Mouse (Mus musculus) CH12.LX (cell line): ENCODE results near the gene Socs5. TPM values are rescaled to one million over a fixed set of nuclear protein-coding genes. Genes with fewer than 3 reads are reported as not detected.

Experiments
- DNase-seq: peaks from one replicate; pipeline ENCODE4 v3.0.0-alpha.2; 2013; ENCODE audit errors: extremely low read depth
- H3K27ac ChIP-seq: 2 replicates; pipeline ENCODE4 v1.5.1; 2012; ENCODE audit warnings: low read depth, mild to moderate bottlenecking, control low read depth, moderate library complexity; ENCODE audit not compliant: insufficient read depth
- H3K27me3 ChIP-seq: replicated peaks from 2 replicates; pipeline ENCODE3; 2012; ENCODE audit warnings: inconsistent platforms
- H3K36me3 ChIP-seq, 2 experiments: replicated peaks in 1 of 2; 2 replicates each; pipeline versions ENCODE3 to v1.6.1; 2012; ENCODE audit warnings: inconsistent platforms in 1 of 2, low read length in 1 of 2, mild to moderate bottlenecking in 1 of 2, mixed read lengths in 1 of 2, moderate library complexity in 1 of 2; ENCODE audit not compliant: control insufficient read depth in 1 of 2, insufficient read depth in 1 of 2
- H3K4me1 ChIP-seq, 2 experiments: 2 replicates each; pipeline ENCODE4 v1.6.1; 2012; ENCODE audit warnings: inconsistent platforms in 1 of 2, moderate library complexity in 1 of 2; ENCODE audit not compliant: insufficient read depth in 2 of 2, control insufficient read depth in 1 of 2
- H3K4me2 ChIP-seq: 2 replicates; pipeline ENCODE4 v1.6.1; 2012; ENCODE audit warnings: low read depth, mild to moderate bottlenecking, control low read depth; ENCODE audit not compliant: poor library complexity, insufficient read depth, severe bottlenecking
- H3K4me3 ChIP-seq, 3 experiments: fragments of 150-350 bp in 1 of 3; sonication (generic) in 1 of 3; replicated peaks in 1 of 3; 2 replicates each; pipeline versions ENCODE3 to v1.5.1; 2011 to 2012; ENCODE audit warnings: low read depth in 2 of 3, low read length in 2 of 3, mild to moderate bottlenecking in 2 of 3, moderate library complexity in 2 of 3, control low read depth in 1 of 3, improper control_type of control experiment in 1 of 3, inconsistent platforms in 1 of 3, mixed read lengths in 1 of 3; ENCODE audit not compliant: poor library complexity in 1 of 3
- H3K79me2 ChIP-seq: replicated peaks from 2 replicates; pipeline ENCODE4 v1.6.1; 2012; ENCODE audit warnings: mild to moderate bottlenecking, moderate library complexity; ENCODE audit not compliant: control insufficient read depth, poor library complexity, insufficient read depth, severe bottlenecking; ENCODE audit errors: extremely low read depth
- H3K9ac ChIP-seq: 2 replicates; pipeline ENCODE4 v1.6.1; 2012; ENCODE audit warnings: low read depth, mild to moderate bottlenecking, control low read depth, moderate library complexity; ENCODE audit not compliant: insufficient read depth
- H3K9me3 ChIP-seq: replicated peaks from 2 replicates; pipeline ENCODE3; 2012; ENCODE audit warnings: low read length, inconsistent platforms, mixed read lengths
- CTCF ChIP-seq, 2 experiments: IDR thresholded peaks in 1 of 2; conservative IDR thresholded peaks in 1 of 2; 2 replicates each; pipeline ENCODE4 v1.5.1; 2011 to 2012; ENCODE audit warnings: low read depth in 2 of 2, low read length in 2 of 2, improper control_type of control experiment in 1 of 2, inconsistent platforms in 1 of 2, mild to moderate bottlenecking in 1 of 2, moderate library complexity in 1 of 2
- ELF1 ChIP-seq: IDR thresholded peaks from 2 replicates; pipeline ENCODE4 v1.6.1; 2014; ENCODE audit warnings: low read depth, mild to moderate bottlenecking, inconsistent platforms, low read length, improper control_type of control experiment
- ETS1 ChIP-seq: conservative IDR thresholded peaks from 2 replicates; pipeline ENCODE4 v1.6.1; 2012; ENCODE audit warnings: low read depth, mild to moderate bottlenecking, inconsistent platforms, low read length, improper control_type of control experiment, moderate library complexity
- HCFC1 ChIP-seq: IDR thresholded peaks from 2 replicates; pipeline ENCODE4 v1.6.1; 2012; ENCODE audit warnings: low read depth, mild to moderate bottlenecking, inconsistent platforms, low read length, improper control_type of control experiment
- IRF4 ChIP-seq: IDR thresholded peaks from 2 replicates; pipeline ENCODE4 v1.6.1; 2014; ENCODE audit warnings: low read depth, mild to moderate bottlenecking, inconsistent platforms, low read length, improper control_type of control experiment
- JUN ChIP-seq: IDR thresholded peaks from 2 replicates; pipeline ENCODE4 v1.6.1; 2011; ENCODE audit warnings: low read depth, mild to moderate bottlenecking, low read length, improper control_type of control experiment, moderate library complexity; ENCODE audit not compliant: insufficient read depth
- JUND ChIP-seq: conservative IDR thresholded peaks from 2 replicates; pipeline ENCODE4 v1.6.1; 2011; ENCODE audit warnings: low read depth, low read length, improper control_type of control experiment
- MAFK ChIP-seq: IDR thresholded peaks from 2 replicates; pipeline ENCODE4 v1.6.1; 2011; ENCODE audit warnings: low read length, improper control_type of control experiment; ENCODE audit not compliant: insufficient replicate concordance
- MXI1 ChIP-seq: IDR thresholded peaks from 2 replicates; pipeline ENCODE4 v1.6.1; 2011; ENCODE audit warnings: mild to moderate bottlenecking, low read depth, low read length, improper control_type of control experiment
- NRF1 ChIP-seq: IDR thresholded peaks from 2 replicates; pipeline ENCODE4 v1.6.1; 2014; ENCODE audit warnings: low read depth, mild to moderate bottlenecking, inconsistent platforms, low read length, improper control_type of control experiment, moderate library complexity
- PAX5 ChIP-seq: IDR thresholded peaks from 2 replicates; pipeline ENCODE4 v1.6.1; 2012; ENCODE audit warnings: low read length, inconsistent platforms, mixed read lengths
- POLR2A ChIP-seq: IDR thresholded peaks from 2 replicates; pipeline ENCODE4 v1.6.1; 2011; ENCODE audit warnings: low read depth, mild to moderate bottlenecking, improper control_type of control experiment, low read length
- POLR2AphosphoS2 ChIP-seq: IDR thresholded peaks from 2 replicates; pipeline ENCODE4 v1.6.1; 2011; ENCODE audit warnings: low read depth, low read length, improper control_type of control experiment
- RCOR1 ChIP-seq: conservative IDR thresholded peaks from 2 replicates; pipeline ENCODE4 v1.6.1; 2012; ENCODE audit warnings: low read depth, mild to moderate bottlenecking, inconsistent platforms, low read length, improper control_type of control experiment
- SIN3A ChIP-seq: IDR thresholded peaks from 2 replicates; pipeline ENCODE4 v1.6.1; 2012; ENCODE audit warnings: low read length, improper control_type of control experiment, inconsistent platforms
- SMC3 ChIP-seq: IDR thresholded peaks from 2 replicates; pipeline ENCODE4 v1.6.1; 2011; ENCODE audit warnings: low read depth, low read length, improper control_type of control experiment
- USF1 ChIP-seq: IDR thresholded peaks from 2 replicates; pipeline ENCODE4 v1.6.1; 2014; ENCODE audit warnings: low read depth, mild to moderate bottlenecking, inconsistent platforms, low read length, improper control_type of control experiment
- USF2 ChIP-seq: conservative IDR thresholded peaks from 2 replicates; pipeline ENCODE4 v1.6.1; 2011; ENCODE audit warnings: low read depth, low read length, improper control_type of control experiment
- ZKSCAN1 ChIP-seq: IDR thresholded peaks from 2 replicates; pipeline ENCODE4 v1.6.1; 2012; ENCODE audit warnings: low read depth, inconsistent platforms, low read length, improper control_type of control experiment, borderline replicate concordance
- ZMIZ1 ChIP-seq: IDR thresholded peaks from 2 replicates; pipeline ENCODE4 v1.6.1; 2012; ENCODE audit warnings: low read depth, mild to moderate bottlenecking, inconsistent platforms, low read length, improper control_type of control experiment
- dilution Hi-C: fragments of 300-500 bp; cut with MboI; formaldehyde crosslinking; loops from 2 replicates; pipeline ENCODE4 v1.14.3; 2020; ENCODE audit warnings: low sequenced_read_pairs; ENCODE audit not compliant: extremely low pct_unique_long_range_greater_than_20kb, extremely low pct_ligation_motif_present
- in situ Hi-C: fragments of 300-500 bp; cut with MboI; formaldehyde crosslinking; loops from 3 replicates; pipeline ENCODE4 v1.14.3; 2019; ENCODE audit warnings: low sequenced_read_pairs, low pct_ligation_motif_present, low pct_unique_long_range_greater_than_20kb, mixed read lengths
- polyA plus RNA-seq: library from polyadenylated mRNA; unstranded; fragments of >175 nt; gene quantifications from 2 replicates; pipeline ENCODE4 v1.2.1, GENCODE M21; 2012; ENCODE audit warnings: low read depth; ENCODE audit not compliant: insufficient read length
- total RNA-seq, 2 experiments: library from RNA; depleted of rRNA; stranded (reverse); fragments of 300-350 nt in 1 of 2; fragments of >200 nt in 1 of 2; gene quantifications; 2 replicates each; pipeline ENCODE4 v1.2.3; 2012 to 2014

Socs5 gene
- total and polyA plus RNA-seq, 3 experiments: 0.52 to 0.85 (median 0.80) TPM

GRCm38 (mm10) chr17:87157739-87158138, 50.3 kb downstream of the Socs5 start (continued):
- TF ChIP-seq NRF1 (no peak), JUN (no peak), MAFK (no peak), ETS1 (no peak)

- in situ Hi-C loops: no loop called here
- Histone ChIP-seq H3K4me2 (no peak overlapping the region; the same call in 1 of the 2 replicates), H3K9me3 (no peaks in the 10 kb centered on the region), H3K27me3 (no peaks in the 10 kb centered on the region), H3K4me1 (peaks cover 2 to 19% of the 10 kb centered on the region in 2 experiments)
- TF ChIP-seq NRF1 (no peak), MXI1 (no peak), RCOR1 (no peak), POLR2AphosphoS2 (no peak), IRF4 (no peak), MAFK (no peak), JUND (no peak), SMC3 (no peak), HCFC1 (no peak), POLR2A (no peak), USF1 (no peak), CTCF (conservative IDR thresholded peaks at IDR 0.05 in 1 of 2, IDR thresholded peaks at IDR 0.05 in 1 of 2; ENCODE audit: low read depth in 2 of 2, low read length in 2 of 2) (no peak), SIN3A (no peak), ELF1 (no peak)
- TF ChIP-seq, all 38 proteins: peak for 0
- Histone ChIP-seq H3K79me2 (no peaks in the 10 kb centered on the region), H3K36me3 (no peaks in the 10 kb centered on the region), H3K4me3 (no peak overlapping the region), H3K9ac (no peak overlapping the region), H3K27ac (no peak overlapping the region)
- DNase-seq: no peak
- dilution Hi-C loops: no loop called here
Measured at GRCm38 (mm10) chr17:87158597-87158996, 51.1 kb downstream of the Socs5 start.

- H3K27ac ChIP-seq: no peak overlapping the region
- peaks cover 2 to 22% of the 10 kb centered on the region in 2 experiments for H3K4me1 ChIP-seq
- no peaks in the 10 kb centered on the region for H3K9me3 ChIP-seq
- no peak overlapping the region for H3K4me3 ChIP-seq
- dilution Hi-C loops: no loop called here
- no peak for DNase-seq
- H3K9ac ChIP-seq: no peak overlapping the region
- in situ Hi-C loops: no loop called here
- H3K27me3 ChIP-seq: no peaks in the 10 kb centered on the region
- no peak overlapping the region for H3K4me2 ChIP-seq
- no peak for TF ChIP-seq ZKSCAN1
- TF ChIP-seq USF2: no peak
- TF ChIP-seq PAX5: no peak
- no peak for TF ChIP-seq JUND
- no peak for TF ChIP-seq RCOR1
- TF ChIP-seq JUN: no peak
- TF ChIP-seq ZMIZ1: no peak
- TF ChIP-seq, all 38 proteins: peak for 0
- H3K79me2 ChIP-seq: no peaks in the 10 kb centered on the region
- no peaks in the 10 kb centered on the region for H3K36me3 ChIP-seq
Measured at GRCm38 (mm10) chr17:87160270-87160669, 52.8 kb downstream of the Socs5 start.
